Comparison of ENCODE assay signal across 8 mouse cellular contexts in the genomic region with DNA sequence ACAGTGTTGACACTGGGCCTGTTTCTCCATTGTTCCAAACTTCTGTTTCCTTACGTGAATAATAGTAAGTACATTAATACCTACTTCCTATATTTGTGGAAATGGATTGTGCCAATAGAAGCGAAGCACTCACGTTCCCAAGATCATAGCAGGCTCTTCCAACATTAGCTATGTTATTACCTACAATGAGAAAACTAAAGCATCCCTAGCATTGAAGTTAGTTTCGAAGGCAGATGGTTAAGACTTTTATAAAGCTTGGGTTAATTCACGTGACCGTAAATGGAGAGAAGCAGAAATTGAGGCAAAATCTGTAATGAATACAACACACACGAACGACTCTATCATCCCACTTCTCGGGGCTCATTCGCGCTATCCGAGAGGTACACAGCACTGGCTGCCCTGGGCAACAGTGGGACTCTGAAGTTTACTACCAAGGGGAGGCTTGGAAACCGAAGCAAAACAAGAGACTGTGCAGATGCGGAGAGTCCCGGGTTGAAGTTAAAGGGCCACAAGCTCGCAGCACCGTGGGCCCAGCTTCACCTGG. TPM values are rescaled to one million over a fixed set of nuclear protein-coding genes. Genes with fewer than 3 reads are reported as not detected.
DNase-seq lines count a peak whose midpoint lies in the region; ATAC-seq and TF ChIP-seq lines count a peak whose summit lies in the region.

No protein-coding gene starts in this region.

- peak overlapping the region; percentile 85 for H3K4me3 ChIP-seq in testis, adult 2 months (ENCODE audit: control insufficient read depth, low read depth, low read length)
- peak overlapping the region; percentile 90 for H3K4me3 ChIP-seq in embryonic facial prominence, embryonic 14.5 days (ENCODE audit: low read depth, low read length)
- peak overlapping the region; percentile 94 for H3K4me3 ChIP-seq in intestine, embryonic 16.5 days (ENCODE audit: low read length)
- peak overlapping the region; percentile 98 for H3K4me3 ChIP-seq in midbrain, embryonic 15.5 days

- H3K27me3 ChIP-seq in testis, adult 2 months (ENCODE audit: control insufficient read depth, insufficient read depth, low read length) = no peaks in the 10 kb centered on the region
- H3K27me3 ChIP-seq in embryonic facial prominence, embryonic 14.5 days (replicated peaks; ENCODE audit: control insufficient read depth, insufficient read depth, low read length) = no peaks in the 10 kb centered on the region
- no peaks in the 10 kb centered on the region for H3K27me3 ChIP-seq in intestine, embryonic 16.5 days (replicated peaks; ENCODE audit: control insufficient read depth, insufficient read depth, low read length)
- H3K27me3 ChIP-seq in midbrain, embryonic 15.5 days (replicated peaks) = no peaks in the 10 kb centered on the region

- peak overlapping the region; percentile 99 for H3K27ac ChIP-seq in testis, adult 2 months (ENCODE audit: control insufficient read depth, insufficient read depth, low read depth, low read length)
- peak overlapping the region; percentile 94 for H3K27ac ChIP-seq in embryonic facial prominence, embryonic 14.5 days (replicated peaks; ENCODE audit: low read depth, low read length)
- peak overlapping the region; percentile 92 for H3K27ac ChIP-seq in intestine, embryonic 16.5 days (ENCODE audit: low read length)
- H3K27ac ChIP-seq in midbrain, embryonic 15.5 days = peak overlapping the region; percentile 89

- 2% methylated on average over 17 of the region's 17 CpGs for WGBS in embryonic facial prominence, embryonic 14.5 days
- 2% methylated on average over 17 of the region's 17 CpGs for WGBS in intestine, embryonic 16.5 days
- 3% methylated on average over 17 of the region's 17 CpGs for WGBS in midbrain, embryonic 15.5 days

- no peak for TF ChIP-seq POLR2A in testis, adult 2 months (IDR thresholded peaks at IDR 0.05; ENCODE audit: control insufficient read depth, low read depth, low read length)

- no peak for DNase-seq in testis, postnatal 14 days (ENCODE audit: low spot score)
- DNase-seq in embryonic facial prominence, embryonic 14.5 days (ENCODE audit: low spot score) = no peak
- no peak for DNase-seq in adrenal gland, adult 18-20 months (ENCODE audit: low spot score in 2 of 2)
- DNase-seq in cerebellum, adult 18-20 months = no peak
- no peak for DNase-seq in right cerebral cortex, postnatal 4 days

- H3K4me1 ChIP-seq in testis, adult 2 months (ENCODE audit: control insufficient read depth, insufficient read depth, low read length) = no peaks in the 10 kb centered on the region
- H3K4me1 ChIP-seq in embryonic facial prominence, embryonic 14.5 days (ENCODE audit: control insufficient read depth, insufficient read depth, low read length) = peaks cover 11% of the 10 kb centered on the region; the same call in 1 of the 2 replicates
- peaks cover 4% of the 10 kb centered on the region; the same call in 1 of the 2 replicates for H3K4me1 ChIP-seq in intestine, embryonic 16.5 days (ENCODE audit: control insufficient read depth, insufficient read depth, low read length)
- H3K4me1 ChIP-seq in midbrain, embryonic 15.5 days = peaks cover 19% of the 10 kb centered on the region

- ATAC-seq in embryonic facial prominence, embryonic 14.5 days (ENCODE audit: low read depth) = peak; percentile 61
- peak; percentile 81 for ATAC-seq in intestine, embryonic 16.5 days
- ATAC-seq in midbrain, embryonic 15.5 days (replicated peaks) = peak; percentile 80

- TF ChIP-seq CTCF in testis, adult 2 months (IDR thresholded peaks at IDR 0.05; ENCODE audit: control insufficient read depth, insufficient read depth, insufficient replicate concordance, low read depth, low read length) = no peak

- no peaks in the 10 kb centered on the region for H3K9me3 ChIP-seq in embryonic facial prominence, embryonic 14.5 days (ENCODE audit: control insufficient read depth, low read length)
- no peaks in the 10 kb centered on the region for H3K9me3 ChIP-seq in intestine, embryonic 16.5 days (ENCODE audit: control insufficient read depth, low read length)
- no peaks in the 10 kb centered on the region for H3K9me3 ChIP-seq in midbrain, embryonic 15.5 days

- H3K9ac ChIP-seq in embryonic facial prominence, embryonic 14.5 days (ENCODE audit: low read depth, low read length) = peak overlapping the region; percentile 99
- H3K9ac ChIP-seq in intestine, embryonic 16.5 days (ENCODE audit: low read depth, low read length) = peak overlapping the region; percentile 98
- H3K9ac ChIP-seq in midbrain, embryonic 15.5 days = peak overlapping the region; percentile 100

- H3K4me2 ChIP-seq in embryonic facial prominence, embryonic 14.5 days (ENCODE audit: low read depth, low read length) = peak overlapping the region; percentile 85
- peak overlapping the region; percentile 56 for H3K4me2 ChIP-seq in intestine, embryonic 16.5 days (ENCODE audit: low read depth, low read length)
- H3K4me2 ChIP-seq in midbrain, embryonic 15.5 days = peak overlapping the region; percentile 64

- H3K36me3 ChIP-seq in testis, adult 2 months (ENCODE audit: control insufficient read depth, insufficient read depth, low read length) = no peaks in the 10 kb centered on the region
- peaks cover 10% of the 10 kb centered on the region; the same call in 1 of the 2 replicates for H3K36me3 ChIP-seq in embryonic facial prominence, embryonic 14.5 days (ENCODE audit: control insufficient read depth, insufficient read depth, low read length)
- H3K36me3 ChIP-seq in intestine, embryonic 16.5 days (ENCODE audit: control insufficient read depth, insufficient read depth, low read length) = peaks cover 4% of the 10 kb centered on the region; the same call in 1 of the 2 replicates
- H3K36me3 ChIP-seq in midbrain, embryonic 15.5 days (replicated peaks) = 0 out of 2 replicates have a peak, but pooled peaks cover 3% of the 10 kb centered on the region

RNA-seq across cellular contexts. Expression of a gene that starts 0.7 kb away (rescaled TPM):
- 31.3 and 32.7 TPM in 2 replicates for polyA plus RNA-seq in testis, adult 2 months (2012; rRNA removed)
- 254 and 276 TPM in 2 replicates for polyA plus RNA-seq in embryonic facial prominence, embryonic 14.5 days (2014; fragmentation: Nextera tagmentation; extraction: Ambion mirVana)
- 196 and 206 TPM in 2 replicates for polyA plus RNA-seq in intestine, embryonic 16.5 days (2015; fragmentation: Nextera tagmentation; extraction: Ambion mirVana)
- polyA plus RNA-seq in midbrain, embryonic 15.5 days (2015; fragmentation: Nextera tagmentation; extraction: Ambion mirVana) = 131 and 134 TPM in 2 replicates
- 10 to 100 TPM; 67.9 to 69.5 TPM for total RNA-seq in adrenal gland, adult 18-20 months (2021)
